Mouse (Mus musculus) adrenal gland, adult 8-10 months (tissue): ENCODE results near the gene Apol9a. TPM values are rescaled to one million over a fixed set of nuclear protein-coding genes. Genes with fewer than 3 reads are reported as not detected.
A peak's percentile ranks its signal among the peaks of the same experiment; 100 is the strongest.

Experiments used
- DNase-seq: peaks from one replicate; pipeline ENCODE4 v3.0.0; 2022
- total RNA-seq, 4 experiments: library from RNA; stranded (reverse); gene quantifications; 2 replicates each; pipeline ENCODE4 v1.2.4; 2022

Gene Apol9a
- total RNA-seq, 4 experiments from 2014 or later: 0.77 to 3.2 (median 1.5) TPM

GRCm38 (mm10) chr15:77376920-77377319 lies 34.0 kb downstream of the Apol9a start:
- peak; percentile 72 for DNase-seq

GRCm38 (mm10) chr15:77370588-77370987 lies 40.3 kb downstream of the Apol9a start:
- no peak for DNase-seq

- DNase-seq: no peak
Measured at GRCm38 (mm10) chr15:77369981-77370380, 41.0 kb downstream of the Apol9a start.

GRCm38 (mm10) chr15:77368818-77369320 lies 42.1 kb downstream of the Apol9a start:
- DNase-seq: no peak

- peak; percentile 93 for DNase-seq
Measured at GRCm38 (mm10) chr15:77368148-77368547, 42.8 kb downstream of the Apol9a start.

GRCm38 (mm10) chr15:77367504-77367903 lies 43.4 kb downstream of the Apol9a start:
- peak; percentile 42 for DNase-seq

GRCm38 (mm10) chr15:77366706-77367484 lies 44.0 kb downstream of the Apol9a start:
- peak; percentile 70 for DNase-seq

GRCm38 (mm10) chr15:77365700-77366570 lies 45.0 kb downstream of the Apol9a start:
- no peak for DNase-seq

GRCm38 (mm10) chr15:77364026-77364425 lies 46.9 kb downstream of the Apol9a start:
- peak; percentile 38 for DNase-seq

GRCm38 (mm10) chr15:77363578-77363977 lies 47.4 kb downstream of the Apol9a start:
- DNase-seq: no peak

- no peak for DNase-seq
Measured at GRCm38 (mm10) chr15:77362952-77363351, 48.0 kb downstream of the Apol9a start.

- no peak for DNase-seq
Measured at GRCm38 (mm10) chr15:77359905-77360304, 51.0 kb downstream of the Apol9a start.

- peak; percentile 50 for DNase-seq
Measured at GRCm38 (mm10) chr15:77359486-77359885, 51.4 kb downstream of the Apol9a start.

GRCm38 (mm10) chr15:77359084-77359483 lies 51.9 kb downstream of the Apol9a start:
- no peak for DNase-seq

GRCm38 (mm10) chr15:77358320-77359040 lies 52.5 kb downstream of the Apol9a start:
- DNase-seq: peak; percentile 81

GRCm38 (mm10) chr15:77356248-77356810 lies 54.6 kb downstream of the Apol9a start:
- no peak for DNase-seq

GRCm38 (mm10) chr15:77354848-77355551 lies 55.9 kb downstream of the Apol9a start:
- DNase-seq: no peak

GRCm38 (mm10) chr15:77354496-77354847 lies 56.5 kb downstream of the Apol9a start:
- no peak for DNase-seq
